Comparison of ENCODE assay signal across 22 mouse cellular contexts in the genomic region with DNA sequence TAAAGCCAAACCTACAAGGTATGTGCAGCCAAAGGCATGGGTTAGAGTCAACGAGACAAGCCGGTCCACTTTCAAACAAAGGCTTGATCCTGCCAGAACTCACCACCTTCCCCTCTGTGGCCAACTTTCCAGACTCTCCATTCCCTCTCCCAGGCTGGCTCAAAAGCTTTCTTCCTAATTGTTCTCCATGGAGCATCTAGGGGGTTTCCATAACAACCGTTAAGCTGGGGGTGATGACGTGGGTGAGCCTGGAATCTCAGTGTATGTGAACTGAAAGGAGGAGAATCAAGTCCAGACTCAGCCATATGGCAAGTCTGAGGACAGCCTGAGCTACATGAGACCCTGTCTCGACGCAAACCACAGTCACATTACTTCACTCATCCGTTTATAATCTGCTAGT. TPM values are rescaled to one million over a fixed set of nuclear protein-coding genes. Genes with fewer than 3 reads are reported as not detected.
DNase-seq lines count a peak whose midpoint lies in the region; ATAC-seq and TF ChIP-seq lines count a peak whose summit lies in the region.
"Had no signal": no experiment of that assay in that cellular context is flagged by ENCODE, and none has a peak within 500 bp of the region (broad histone marks: within the 10 kb centered on the region; RNA-seq: fewer than 3 reads in every experiment).

No protein-coding gene starts in this region.

- 0 out of 2 replicates have a peak, but pooled peaks have one; percentile 24 for ATAC-seq in hindbrain, postnatal 0 days
- ATAC-seq in hindbrain, embryonic 13.5 days (ENCODE audit: low FRiP score): no peak

- no peaks in the 10 kb centered on the region for H3K27me3 ChIP-seq in hindbrain, postnatal 0 days (ENCODE audit: insufficient read depth, low read length)
- H3K27me3 ChIP-seq in hindbrain, embryonic 13.5 days: no peaks in the 10 kb centered on the region
- H3K27me3 ChIP-seq in embryonic facial prominence, embryonic 10.5 days (replicated peaks; ENCODE audit: low read depth, poor library complexity, severe bottlenecking): no peaks in the 10 kb centered on the region; the same call in 1 of the 2 replicates
- H3K27me3 ChIP-seq: embryonic facial prominence, embryonic 15.5 days; heart, embryonic 13.5 days had no signal

- H3K4me3 ChIP-seq in hindbrain, postnatal 0 days (ENCODE audit: low read length): no peak overlapping the region
- no peak overlapping the region for H3K4me3 ChIP-seq in hindbrain, embryonic 13.5 days
- H3K4me3 ChIP-seq in embryonic facial prominence, embryonic 10.5 days: no peak overlapping the region
- H3K4me3 ChIP-seq: embryonic facial prominence, embryonic 15.5 days; heart, embryonic 13.5 days; lung, embryonic 15.5 days had no signal

- H3K9ac ChIP-seq in hindbrain, postnatal 0 days (replicated peaks; ENCODE audit: low read length): no peak overlapping the region
- no peak overlapping the region for H3K9ac ChIP-seq in hindbrain, embryonic 13.5 days
- H3K9ac ChIP-seq: embryonic facial prominence, embryonic 15.5 days; heart, embryonic 13.5 days; lung, embryonic 15.5 days had no signal

- H3K27ac ChIP-seq in hindbrain, postnatal 0 days: no peak overlapping the region
- no peak overlapping the region for H3K27ac ChIP-seq in hindbrain, embryonic 13.5 days
- 0 out of 2 replicates have a peak overlapping the region, but pooled peaks have one; percentile 3 for H3K27ac ChIP-seq in embryonic facial prominence, embryonic 10.5 days (replicated peaks)
- H3K27ac ChIP-seq: embryonic facial prominence, embryonic 15.5 days; heart, embryonic 13.5 days; lung, embryonic 15.5 days had no signal

- no peaks in the 10 kb centered on the region for H3K36me3 ChIP-seq in hindbrain, postnatal 0 days (ENCODE audit: insufficient read depth, low read length)
- H3K36me3 ChIP-seq in hindbrain, embryonic 13.5 days: no peaks in the 10 kb centered on the region
- no peaks in the 10 kb centered on the region for H3K36me3 ChIP-seq in embryonic facial prominence, embryonic 10.5 days (replicated peaks)
- H3K36me3 ChIP-seq: embryonic facial prominence, embryonic 15.5 days; G1E; heart, embryonic 13.5 days; lung, embryonic 15.5 days had no signal

- no peaks in the 10 kb centered on the region for H3K9me3 ChIP-seq in hindbrain, postnatal 0 days (ENCODE audit: low read length)
- H3K9me3 ChIP-seq in hindbrain, embryonic 13.5 days: no peaks in the 10 kb centered on the region
- H3K9me3 ChIP-seq in embryonic facial prominence, embryonic 10.5 days: no peaks in the 10 kb centered on the region
- H3K9me3 ChIP-seq: embryonic facial prominence, embryonic 15.5 days; G1E; heart, embryonic 13.5 days; lung, embryonic 15.5 days had no signal

- H3K4me1 ChIP-seq in hindbrain, postnatal 0 days (ENCODE audit: insufficient read depth, low read length): no peaks in the 10 kb centered on the region
- H3K4me1 ChIP-seq in hindbrain, embryonic 13.5 days (replicated peaks): peaks cover 5% of the 10 kb centered on the region
- peaks cover 24% of the 10 kb centered on the region for H3K4me1 ChIP-seq in embryonic facial prominence, embryonic 10.5 days
- H3K4me1 ChIP-seq: lung, embryonic 15.5 days had no signal

- DNase-seq in hindbrain, postnatal 0 days (ENCODE audit: low spot score): peak; percentile 32
- peak; percentile 46 to 50 for DNase-seq in right cerebral cortex, adult 2 months (ENCODE audit: low spot score in 2 of 2)
- no peak for DNase-seq in right cerebral cortex, postnatal 25 days
- DNase-seq in embryonic facial prominence, embryonic 10.5 days (ENCODE audit: low spot score): peak; percentile 30
- DNase-seq in retina, embryonic 14.5 days (ENCODE audit: low spot score): peak; percentile 20
- no peak for DNase-seq in yolk sac, embryonic 10.5 days (ENCODE audit: low spot score)
- no peak for DNase-seq in cerebellum, adult 18-20 months
- DNase-seq: adrenal gland, postnatal 14 days; cerebellum, adult 9-11 months; heart, postnatal 4 days; thymus, postnatal 14 days had no signal

- TF ChIP-seq CTCF in hindbrain, postnatal 0 days (IDR thresholded peaks at IDR 0.05; ENCODE audit: low read depth): no peak

- WGBS in hindbrain, postnatal 0 days: 44% methylated on average over 7 of the region's 7 CpGs
- 56% methylated on average over 7 of the region's 7 CpGs for WGBS in hindbrain, embryonic 13.5 days
- WGBS in embryonic facial prominence, embryonic 10.5 days: 65% methylated on average over 7 of the region's 7 CpGs

- H3K4me2 ChIP-seq in hindbrain, postnatal 0 days (ENCODE audit: low read depth, low read length): no peak overlapping the region
- H3K4me2 ChIP-seq in hindbrain, embryonic 13.5 days: no peak overlapping the region
- H3K4me2 ChIP-seq: embryonic facial prominence, embryonic 15.5 days; heart, embryonic 13.5 days; liver, embryonic 11.5 days; lung, embryonic 15.5 days had no signal

RNA-seq across cellular contexts. Expression of a gene that starts 7.5 kb away (rescaled TPM):
- total RNA-seq in hindbrain, postnatal 0 days (2014; rRNA removed): not detected in 2 replicates
- polyA plus RNA-seq in hindbrain, postnatal 0 days (2015; fragmentation: Nextera tagmentation; extraction: Ambion mirVana): not detected in 2 replicates
- polyA plus RNA-seq in hindbrain, embryonic 13.5 days (2015; fragmentation: Nextera tagmentation; extraction: Ambion mirVana): not detected in 2 replicates
- polyA plus RNA-seq in embryonic facial prominence, embryonic 10.5 days (2016; fragmentation: Nextera tagmentation; extraction: Ambion mirVana): not detected in 2 replicates
- total RNA-seq: gastrocnemius, postnatal 4 days; left cerebral cortex, postnatal 36 days; megakaryocyte, adult 5-6 weeks had no signal
- polyA plus RNA-seq: frontal cortex, adult 2 months; G1E; intestine, embryonic 14.5 days; lung, embryonic 15.5 days had no signal

RNA-seq across cellular contexts. Expression of a gene that starts 24.2 kb away (rescaled TPM):
- total RNA-seq in hindbrain, postnatal 0 days (2014; rRNA removed): 9.3 and 11.2 TPM in 2 replicates
- 37.1 and 38.9 TPM in 2 replicates for polyA plus RNA-seq in hindbrain, postnatal 0 days (2015; fragmentation: Nextera tagmentation; extraction: Ambion mirVana)
- polyA plus RNA-seq in hindbrain, embryonic 13.5 days (2015; fragmentation: Nextera tagmentation; extraction: Ambion mirVana): 20.9 and 24.5 TPM in 2 replicates
- polyA plus RNA-seq in embryonic facial prominence, embryonic 10.5 days (2016; fragmentation: Nextera tagmentation; extraction: Ambion mirVana): 13.6 and 15.5 TPM in 2 replicates

RNA-seq across cellular contexts. Expression of a gene that starts 41.8 kb away (rescaled TPM):
- total RNA-seq in hindbrain, postnatal 0 days (2014; rRNA removed): 16.0 and 19.0 TPM in 2 replicates
- 32.9 and 34.9 TPM in 2 replicates for polyA plus RNA-seq in hindbrain, postnatal 0 days (2015; fragmentation: Nextera tagmentation; extraction: Ambion mirVana)
- polyA plus RNA-seq in hindbrain, embryonic 13.5 days (2015; fragmentation: Nextera tagmentation; extraction: Ambion mirVana): 37.3 and 37.4 TPM in 2 replicates
- polyA plus RNA-seq in embryonic facial prominence, embryonic 10.5 days (2016; fragmentation: Nextera tagmentation; extraction: Ambion mirVana): 31.8 and 32.6 TPM in 2 replicates
- polyA plus RNA-seq: G1E had no signal

Comparison
In these comparisons a context has a peak if more than half of its experiments do, and no peak if none do; other contexts are left out.
1. DNase-seq: peak in hindbrain, postnatal 0 days (single experiment), right cerebral cortex, adult 2 months (2 of 2), embryonic facial prominence, embryonic 10.5 days (single experiment) and retina, embryonic 14.5 days (single experiment); none in right cerebral cortex, postnatal 25 days (single experiment), yolk sac, embryonic 10.5 days (single experiment) and cerebellum, adult 18-20 months (0 of 2).